Mouse (Mus musculus) liver, embryonic 12.5 days (tissue): ENCODE measurements around the gene Spag6. TPM values are rescaled to one million over a fixed set of nuclear protein-coding genes. Genes with fewer than 3 reads are reported as not detected.

Experiments used
- ATAC-seq: fragments of 200-750 bp; cut with Nextera tagmentation; 2 replicates; pipeline ENCODE4 v1.8.0; 2017; ENCODE audit warnings: moderate number of reproducible peaks, mild to moderate bottlenecking, moderate library complexity
- H3K27ac ChIP-seq: fragments of 300-500 bp; sonication (generic); 2 replicates; pipeline ENCODE4 v1.5.1; 2016; ENCODE audit warnings: mild to moderate bottlenecking
- H3K27me3 ChIP-seq: fragments of 300-500 bp; sonication (generic); replicated peaks from 2 replicates; pipeline ENCODE4 v1.6.1; 2016; ENCODE audit warnings: mild to moderate bottlenecking, moderate library complexity
- H3K36me3 ChIP-seq: fragments of 300-500 bp; sonication (generic); 2 replicates; pipeline ENCODE4 v1.6.1; 2016; ENCODE audit warnings: mild to moderate bottlenecking, moderate library complexity
- H3K4me1 ChIP-seq: fragments of 300-500 bp; sonication (generic); 2 replicates; pipeline ENCODE4 v1.6.1; 2016
- H3K4me2 ChIP-seq: fragments of 300-500 bp; sonication (generic); 2 replicates; pipeline ENCODE4 v1.6.1; 2016; ENCODE audit warnings: mild to moderate bottlenecking, moderate library complexity
- H3K4me3 ChIP-seq: fragments of 300-500 bp; sonication (generic); 2 replicates; pipeline ENCODE4 v1.5.1; 2016; ENCODE audit warnings: mild to moderate bottlenecking, moderate library complexity
- H3K9ac ChIP-seq: fragments of 300-500 bp; sonication (generic); 2 replicates; pipeline ENCODE4 v1.6.1; 2016; ENCODE audit warnings: mild to moderate bottlenecking, moderate library complexity
- H3K9me3 ChIP-seq: fragments of 300-500 bp; sonication (generic); replicated peaks from 2 replicates; pipeline ENCODE4 v1.6.1; 2016; ENCODE audit warnings: mild to moderate bottlenecking, moderate library complexity
- WGBS: fragments of 180-500 bp; shearing (Covaris S2); methylation state at CpG from one replicate; pipeline ENCODE4 v1.1.7; 2016; ENCODE audit not compliant: insufficient replicate concordance; 5-methylcytosine and 5-hydroxymethylcytosine counted together
- polyA plus RNA-seq: library from polyadenylated mRNA; unstranded; fragments of >200 nt; fragmentation: Nextera tagmentation; extraction: Ambion mirVana; gene quantifications from 2 replicates; pipeline ENCODE4 v1.2.1, GENCODE M21; 2016

Gene Spag6
- polyA plus RNA-seq, 1 experiment from 2014 or later, result not detected

DNA sequence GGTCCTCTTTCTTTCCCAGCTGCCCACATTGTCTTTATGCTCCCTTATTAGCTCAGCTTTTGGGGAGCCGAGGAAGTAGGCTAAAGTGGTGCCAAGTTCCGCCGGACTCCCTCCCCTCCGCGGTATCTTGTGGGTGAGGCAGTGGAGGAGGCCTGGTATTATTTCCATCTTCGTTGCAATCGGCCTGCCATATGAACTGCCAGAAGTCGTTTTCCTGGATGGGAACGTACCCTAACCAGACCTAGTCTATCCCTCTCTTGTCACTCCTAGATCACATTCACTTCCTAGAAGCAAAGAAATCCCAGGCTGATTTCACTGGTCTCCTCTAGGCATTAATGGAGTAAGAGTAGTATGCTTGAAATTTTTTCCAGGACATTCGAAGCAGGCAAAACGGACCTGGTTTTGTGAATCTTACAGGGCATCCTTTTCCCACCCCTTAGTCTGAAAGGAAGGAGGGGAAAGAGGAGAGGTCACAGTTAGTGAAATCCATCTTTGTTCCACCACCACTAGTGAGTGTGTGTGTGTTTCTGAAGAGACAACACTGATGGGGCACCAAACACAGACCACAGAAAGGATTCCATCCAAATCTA is 5.7 kb downstream of the Spag6 start:
- no peak for ATAC-seq
- H3K4me3 ChIP-seq, result no peak overlapping the region
- no peak overlapping the region for H3K4me2 ChIP-seq
- 2% methylated on average over 11 of the region's 11 CpGs for WGBS
- no peaks in the 10 kb centered on the region for H3K9me3 ChIP-seq
- no peak overlapping the region for H3K9ac ChIP-seq
- H3K27ac ChIP-seq, result no peak overlapping the region
- H3K27me3 ChIP-seq, result peaks cover 76% of the 10 kb centered on the region
- peaks cover 5% of the 10 kb centered on the region; the same call in 1 of the 2 replicates for H3K4me1 ChIP-seq
- no peaks in the 10 kb centered on the region for H3K36me3 ChIP-seq

DNA sequence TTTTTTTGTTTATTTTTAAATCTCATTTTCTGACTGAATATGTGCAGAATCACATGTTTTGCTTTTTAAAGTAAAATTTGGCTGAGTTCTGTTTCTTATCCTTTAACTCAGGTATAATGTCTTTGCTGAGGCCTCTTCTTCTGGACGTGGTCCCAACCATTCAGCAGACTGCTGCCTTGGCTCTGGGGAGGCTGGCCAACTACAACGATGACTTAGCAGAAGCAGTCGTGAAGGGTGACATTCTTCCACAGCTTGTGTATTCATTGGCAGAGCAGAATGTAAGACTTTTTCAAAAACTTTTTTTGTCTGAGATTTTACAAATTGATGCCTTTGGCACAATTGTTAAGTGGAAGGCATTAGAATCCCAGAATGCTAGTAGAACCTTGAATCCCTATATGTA is 16.5 kb downstream of the Spag6 start:
- H3K4me2 ChIP-seq, result no peak overlapping the region

GRCm38 (mm10) chr2:18713071-18713470 is 19.2 kb downstream of the Spag6 start:
- Histone ChIP-seq H3K9ac (no peak overlapping the region), H3K27me3 (peaks cover 3% of the 10 kb centered on the region; the same call in 1 of the 2 replicates), H3K27ac (no peak overlapping the region), H3K36me3 (no peaks in the 10 kb centered on the region), H3K4me1 (no peaks in the 10 kb centered on the region), H3K9me3 (no peaks in the 10 kb centered on the region), H3K4me3 (no peak overlapping the region), H3K4me2 (no peak overlapping the region)
- no peak for ATAC-seq
- 46% methylated on average over 2 of the region's 2 CpGs for WGBS

More for the DNA sequence above, 16.5 kb downstream of the Spag6 start:
- 47% methylated on average over 3 of the region's 3 CpGs for WGBS
- no peaks in the 10 kb centered on the region for H3K9me3 ChIP-seq
- H3K27me3 ChIP-seq, result peaks cover 7% of the 10 kb centered on the region; the same call in 1 of the 2 replicates
- no peak for ATAC-seq
- no peaks in the 10 kb centered on the region for H3K4me1 ChIP-seq
- H3K4me3 ChIP-seq, result no peak overlapping the region
- H3K9ac ChIP-seq, result no peak overlapping the region
- no peak overlapping the region for H3K27ac ChIP-seq
- no peaks in the 10 kb centered on the region for H3K36me3 ChIP-seq

DNA sequence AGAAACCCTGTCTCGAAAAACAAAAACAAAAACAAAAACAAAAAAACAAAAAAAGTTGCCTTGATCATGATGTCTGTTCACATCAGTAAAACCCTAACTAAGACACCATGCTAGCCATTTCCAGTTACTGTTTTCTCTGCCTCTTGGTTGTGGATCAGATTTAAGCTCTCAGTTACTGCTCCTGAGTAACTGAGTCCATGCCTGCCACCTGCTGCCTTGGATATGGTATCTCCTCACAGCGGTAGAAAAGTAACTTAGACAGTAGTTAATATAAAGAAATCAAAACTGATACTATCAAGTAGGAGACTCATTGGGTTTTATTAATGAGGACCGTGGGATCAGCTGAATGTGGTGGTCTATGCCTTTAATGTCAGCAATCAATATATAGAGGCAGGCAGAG is 20.5 kb downstream of the Spag6 start:
- no peak for ATAC-seq
- 53% methylated on average over 3 of the region's 3 CpGs for WGBS
- Histone ChIP-seq H3K27me3 (peaks cover 3% of the 10 kb centered on the region; the same call in 1 of the 2 replicates), H3K4me1 (no peaks in the 10 kb centered on the region), H3K36me3 (no peaks in the 10 kb centered on the region), H3K9ac (no peak overlapping the region), H3K4me3 (no peak overlapping the region), H3K4me2 (no peak overlapping the region), H3K9me3 (no peaks in the 10 kb centered on the region), H3K27ac (no peak overlapping the region)

DNA sequence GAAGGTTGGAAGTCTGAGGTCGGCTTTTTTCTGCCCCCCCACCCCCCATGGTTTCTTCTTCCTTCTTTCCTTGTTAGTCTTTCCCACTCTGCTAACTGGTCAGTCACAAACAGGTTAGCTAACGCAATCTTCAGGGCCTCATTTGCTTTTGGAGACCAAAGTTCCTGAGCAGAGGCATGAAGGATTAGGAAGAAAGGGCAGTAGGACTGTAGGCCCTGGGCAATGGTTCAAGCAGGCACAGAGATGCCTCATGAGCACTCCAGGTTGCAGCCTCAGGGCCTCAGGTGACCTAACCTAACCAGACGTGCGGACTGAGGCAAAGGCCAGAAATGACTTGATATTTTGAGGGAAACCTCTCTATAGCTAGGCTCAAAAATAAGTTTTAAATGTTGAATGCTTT is 24.7 kb downstream of the Spag6 start:
- WGBS, result 72% methylated on average over 4 of the region's 4 CpGs
- Histone ChIP-seq H3K36me3 (no peaks in the 10 kb centered on the region), H3K9ac (no peak overlapping the region), H3K27me3 (peaks cover 3% of the 10 kb centered on the region; the same call in 1 of the 2 replicates), H3K4me2 (no peak overlapping the region), H3K27ac (no peak overlapping the region), H3K4me3 (no peak overlapping the region), H3K9me3 (no peaks in the 10 kb centered on the region), H3K4me1 (no peaks in the 10 kb centered on the region)
- no peak for ATAC-seq

DNA sequence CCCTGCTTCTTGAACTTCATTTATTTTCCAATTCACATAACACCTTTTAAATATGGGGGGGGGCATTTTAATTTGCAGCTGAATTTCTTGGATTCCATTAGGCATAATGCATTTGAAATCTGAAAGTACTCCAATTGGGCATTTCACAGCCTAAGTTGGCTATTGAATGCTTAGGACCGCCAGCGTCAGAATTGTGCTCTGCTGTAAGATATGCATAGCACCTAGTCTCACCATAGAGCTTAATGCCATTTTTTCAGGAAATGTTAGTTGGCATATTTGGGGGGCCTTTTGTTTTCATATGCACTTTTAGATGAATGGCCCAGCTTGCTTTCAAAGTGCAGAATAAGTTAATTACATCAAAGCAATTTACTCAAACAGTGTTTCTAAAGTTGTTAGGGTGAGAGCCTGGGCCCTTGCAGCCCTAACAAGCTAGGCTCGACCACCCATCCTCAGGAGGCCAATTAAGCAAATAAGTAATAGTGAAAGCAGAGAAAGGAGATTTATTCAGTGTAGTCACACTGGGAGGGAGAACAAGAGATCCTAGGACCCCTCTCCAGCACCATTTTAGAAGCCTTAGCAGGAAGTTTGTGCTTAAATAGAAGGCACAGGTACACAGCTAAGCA is 28.5 kb downstream of the Spag6 start:
- Histone ChIP-seq H3K9me3 (no peaks in the 10 kb centered on the region), H3K27me3 (no peaks in the 10 kb centered on the region; the same call in 1 of the 2 replicates), H3K4me2 (no peak overlapping the region), H3K9ac (no peak overlapping the region), H3K4me1 (no peaks in the 10 kb centered on the region), H3K36me3 (no peaks in the 10 kb centered on the region), H3K4me3 (no peak overlapping the region), H3K27ac (no peak overlapping the region)
- ATAC-seq, result no peak
- WGBS, result 57% methylated on average over 3 of the region's 3 CpGs

GRCm38 (mm10) chr2:18724462-18724861 is 30.6 kb downstream of the Spag6 start:
- no peak overlapping the region for H3K4me2 ChIP-seq
- no peaks in the 10 kb centered on the region for H3K9me3 ChIP-seq
- H3K9ac ChIP-seq, result no peak overlapping the region
- no peak overlapping the region for H3K27ac ChIP-seq
- WGBS, result 64% methylated on average over 1 of the region's 1 CpGs
- no peak for ATAC-seq
- no peaks in the 10 kb centered on the region for H3K4me1 ChIP-seq
- H3K27me3 ChIP-seq, result no peaks in the 10 kb centered on the region
- H3K4me3 ChIP-seq, result no peak overlapping the region
- no peaks in the 10 kb centered on the region for H3K36me3 ChIP-seq

GRCm38 (mm10) chr2:18725880-18726279 is 32.0 kb downstream of the Spag6 start:
- no peak overlapping the region for H3K4me3 ChIP-seq
- no peaks in the 10 kb centered on the region for H3K36me3 ChIP-seq
- no peak overlapping the region for H3K27ac ChIP-seq
- no peaks in the 10 kb centered on the region for H3K4me1 ChIP-seq
- no peak overlapping the region for H3K9ac ChIP-seq
- no peaks in the 10 kb centered on the region for H3K9me3 ChIP-seq
- 54% methylated on average over 4 of the region's 4 CpGs for WGBS
- no peak for ATAC-seq
- H3K4me2 ChIP-seq, result no peak overlapping the region
- no peaks in the 10 kb centered on the region for H3K27me3 ChIP-seq

GRCm38 (mm10) chr2:18731718-18732117 is 37.9 kb downstream of the Spag6 start:
- Histone ChIP-seq H3K4me3 (no peak overlapping the region), H3K4me2 (no peak overlapping the region), H3K36me3 (no peaks in the 10 kb centered on the region), H3K9ac (no peak overlapping the region), H3K4me1 (peaks cover 10% of the 10 kb centered on the region), H3K27ac (no peak overlapping the region), H3K9me3 (no peaks in the 10 kb centered on the region), H3K27me3 (no peaks in the 10 kb centered on the region)
- ATAC-seq, result no peak
- 42% methylated on average over 9 of the region's 9 CpGs for WGBS

DNA sequence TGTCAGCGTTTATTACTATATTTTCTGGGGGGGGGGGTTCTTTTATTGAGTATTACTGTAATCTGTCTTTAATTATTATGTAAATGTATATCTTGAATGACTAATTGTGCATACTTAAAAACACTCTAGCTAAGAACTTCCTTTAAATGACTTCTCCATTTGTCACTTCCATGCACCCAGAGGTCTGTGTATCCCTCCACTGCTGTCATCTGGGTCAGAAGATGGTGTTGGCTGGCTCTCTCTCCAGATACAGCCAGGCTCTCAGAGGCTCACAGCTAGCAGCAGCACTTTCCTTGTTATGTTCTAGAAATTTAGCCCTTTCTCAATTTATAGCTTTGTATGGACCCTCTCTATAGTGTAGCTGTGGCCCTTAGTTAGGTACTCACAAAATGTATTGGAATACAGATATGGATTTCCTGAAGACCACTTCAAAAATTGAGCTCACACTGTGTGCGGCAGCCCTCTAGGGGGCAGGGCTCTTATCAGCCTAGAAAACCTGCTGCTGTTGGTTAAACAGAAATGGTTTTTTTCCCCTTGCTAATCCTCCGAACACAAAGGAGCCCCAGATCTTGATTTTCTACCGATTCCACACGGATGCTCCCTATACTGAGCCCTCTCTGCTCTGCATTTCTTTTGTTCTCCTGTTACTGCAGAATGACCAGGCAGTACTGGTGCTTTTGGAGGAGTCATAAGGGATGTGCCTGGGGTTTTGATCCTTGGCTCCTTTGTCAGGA is 40.7 kb downstream of the Spag6 start:
- Histone ChIP-seq H3K36me3 (no peaks in the 10 kb centered on the region), H3K27me3 (no peaks in the 10 kb centered on the region), H3K9me3 (no peaks in the 10 kb centered on the region), H3K4me2 (no peak overlapping the region; the same call in 1 of the 2 replicates), H3K27ac (no peak overlapping the region), H3K4me3 (no peak overlapping the region), H3K9ac (no peak overlapping the region), H3K4me1 (peaks cover 10% of the 10 kb centered on the region)
- whole genome bisulfite sequencing, result 18% methylated on average over 5 of the region's 5 CpGs
- no peak for ATAC-seq

DNA sequence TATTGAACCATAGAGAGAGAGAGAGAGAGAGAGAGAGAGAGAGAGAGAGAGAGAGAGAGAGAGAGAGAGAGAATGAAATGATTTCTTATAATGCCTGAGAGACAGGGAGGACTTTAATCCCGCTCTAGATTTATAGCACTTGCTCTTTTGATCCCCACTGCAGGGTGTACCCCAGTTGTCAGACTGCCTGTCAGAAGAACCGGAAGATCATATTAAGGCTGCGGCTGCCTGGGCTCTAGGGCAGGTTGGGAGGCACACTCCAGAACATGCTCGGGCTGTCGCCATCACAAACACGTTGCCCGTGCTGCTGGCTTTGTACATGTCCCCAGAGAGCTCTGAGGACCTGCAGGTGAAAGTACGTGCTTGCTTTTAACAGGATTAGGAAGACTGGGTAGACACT is 43.2 kb downstream of the Spag6 start:
- no peak for ATAC-seq
- H3K4me2 ChIP-seq, result no peak overlapping the region
- H3K27me3 ChIP-seq, result no peaks in the 10 kb centered on the region

DNA sequence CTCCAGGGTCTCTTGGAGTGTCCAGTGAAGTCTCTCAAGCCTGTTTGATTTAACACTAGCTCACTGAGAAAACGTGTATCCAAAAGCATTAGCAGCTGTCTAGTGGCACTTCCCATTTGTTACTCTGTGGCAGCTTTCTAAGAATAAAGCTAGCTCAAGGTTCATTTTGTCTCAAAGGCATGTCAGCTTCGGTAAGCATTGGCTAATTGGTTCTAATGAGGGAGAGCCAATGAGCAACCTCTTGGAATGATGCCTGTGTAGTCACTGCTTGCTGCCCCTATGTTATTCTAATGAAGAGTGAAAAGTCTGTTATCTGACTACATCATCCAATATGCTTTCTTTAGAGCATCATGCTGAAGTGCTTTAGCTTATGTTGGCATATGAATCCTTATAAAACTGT is 45.4 kb downstream of the Spag6 start:
- Histone ChIP-seq H3K9me3 (no peaks in the 10 kb centered on the region), H3K4me1 (peaks cover 10% of the 10 kb centered on the region), H3K4me3 (no peak overlapping the region), H3K36me3 (no peaks in the 10 kb centered on the region), H3K4me2 (no peak overlapping the region), H3K27ac (no peak overlapping the region), H3K27me3 (no peaks in the 10 kb centered on the region), H3K9ac (no peak overlapping the region)
- 34% methylated on average over 2 of the region's 2 CpGs for WGBS
- ATAC-seq, result no peak

More for the DNA sequence above, 43.2 kb downstream of the Spag6 start:
- no peak overlapping the region for H3K9ac ChIP-seq
- no peaks in the 10 kb centered on the region for H3K9me3 ChIP-seq
- H3K27ac ChIP-seq, result no peak overlapping the region
- H3K4me1 ChIP-seq, result peaks cover 10% of the 10 kb centered on the region
- WGBS, result 68% methylated on average over 8 of the region's 8 CpGs
- no peaks in the 10 kb centered on the region for H3K36me3 ChIP-seq
- H3K4me3 ChIP-seq, result no peak overlapping the region
